Mouse (Mus musculus) adrenal gland, postnatal 10 days (tissue): ENCODE measurements around the gene Erg. TPM values are rescaled to one million over a fixed set of nuclear protein-coding genes. Genes with fewer than 3 reads are reported as not detected.

Experiments
- DNase-seq: peaks from one replicate; pipeline ENCODE4 v3.0.0; 2021; ENCODE audit warnings: mixed read lengths
- total RNA-seq, 2 experiments: library from RNA; stranded (reverse); gene quantifications; 2 replicates each; pipeline ENCODE4 v1.2.3; 2021

Erg gene
- total RNA-seq, 2 experiments from 2014 or later: 27.5 to 29.6 TPM

DNA sequence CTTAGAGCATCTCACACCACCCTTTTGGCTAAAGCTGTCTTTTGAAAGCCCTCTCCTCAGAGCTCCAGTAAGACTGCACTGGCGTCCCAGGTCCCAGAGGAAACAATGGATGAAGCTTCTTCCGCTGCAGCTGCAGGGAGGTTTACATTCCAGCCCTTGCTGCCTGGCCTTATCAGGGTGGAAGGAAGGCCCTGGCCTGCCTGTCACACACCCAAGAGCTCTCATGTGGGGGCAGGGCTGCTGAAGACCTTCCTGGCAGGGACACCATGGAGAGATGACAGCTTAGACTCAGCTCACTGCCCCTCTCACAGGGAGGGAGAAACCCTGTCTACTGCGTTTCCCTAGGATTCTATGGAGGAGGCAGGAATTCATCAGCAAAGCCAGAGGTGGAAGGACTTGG lies 239.2 kb downstream of the Erg start:
- peak; percentile 56 for DNase-seq

DNA sequence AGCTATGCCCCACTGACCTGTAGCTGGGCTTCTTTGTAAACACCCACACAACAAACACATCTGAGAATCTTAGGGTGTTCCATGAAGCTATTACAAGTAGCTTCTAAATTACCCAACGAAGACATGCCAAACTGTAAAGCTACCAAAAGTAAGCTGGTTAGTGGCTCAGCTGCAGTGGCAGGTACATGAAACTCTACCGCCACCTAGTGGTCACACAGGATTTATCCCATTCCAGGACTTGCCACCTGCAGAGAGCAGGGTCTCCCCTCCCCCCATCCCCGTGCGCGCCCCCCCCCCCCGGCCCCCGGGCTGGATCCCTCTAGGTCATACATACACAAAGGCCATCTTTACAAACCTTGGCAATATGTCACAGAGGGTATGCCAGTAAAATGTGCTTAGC lies 240.5 kb downstream of the Erg start:
- DNase-seq: peak; percentile 80

DNA sequence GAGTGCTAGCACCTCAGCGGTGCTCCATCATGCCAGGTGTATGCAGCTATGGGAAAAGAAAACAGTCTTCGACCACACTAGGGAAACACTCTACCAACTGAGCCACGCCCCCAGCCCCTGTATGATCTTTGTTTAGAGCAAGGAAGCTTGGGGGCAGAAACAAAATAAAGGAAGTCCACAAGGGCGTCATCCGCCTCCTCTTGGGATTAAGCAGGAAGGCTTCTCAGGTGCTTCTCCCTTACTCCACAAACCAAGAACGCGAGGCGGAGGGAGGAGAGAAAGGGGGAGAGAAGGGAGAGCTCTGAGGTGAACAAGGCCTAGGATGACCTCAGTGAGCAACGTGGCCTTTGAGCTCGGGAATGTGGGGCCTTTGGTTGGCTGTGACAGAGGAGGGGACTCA lies 241.4 kb downstream of the Erg start:
- no peak for DNase-seq

- DNase-seq: no peak
These were observed 244.4 kb downstream of the Erg start for GRCm38 (mm10) chr16:95342030-95342429.

DNA sequence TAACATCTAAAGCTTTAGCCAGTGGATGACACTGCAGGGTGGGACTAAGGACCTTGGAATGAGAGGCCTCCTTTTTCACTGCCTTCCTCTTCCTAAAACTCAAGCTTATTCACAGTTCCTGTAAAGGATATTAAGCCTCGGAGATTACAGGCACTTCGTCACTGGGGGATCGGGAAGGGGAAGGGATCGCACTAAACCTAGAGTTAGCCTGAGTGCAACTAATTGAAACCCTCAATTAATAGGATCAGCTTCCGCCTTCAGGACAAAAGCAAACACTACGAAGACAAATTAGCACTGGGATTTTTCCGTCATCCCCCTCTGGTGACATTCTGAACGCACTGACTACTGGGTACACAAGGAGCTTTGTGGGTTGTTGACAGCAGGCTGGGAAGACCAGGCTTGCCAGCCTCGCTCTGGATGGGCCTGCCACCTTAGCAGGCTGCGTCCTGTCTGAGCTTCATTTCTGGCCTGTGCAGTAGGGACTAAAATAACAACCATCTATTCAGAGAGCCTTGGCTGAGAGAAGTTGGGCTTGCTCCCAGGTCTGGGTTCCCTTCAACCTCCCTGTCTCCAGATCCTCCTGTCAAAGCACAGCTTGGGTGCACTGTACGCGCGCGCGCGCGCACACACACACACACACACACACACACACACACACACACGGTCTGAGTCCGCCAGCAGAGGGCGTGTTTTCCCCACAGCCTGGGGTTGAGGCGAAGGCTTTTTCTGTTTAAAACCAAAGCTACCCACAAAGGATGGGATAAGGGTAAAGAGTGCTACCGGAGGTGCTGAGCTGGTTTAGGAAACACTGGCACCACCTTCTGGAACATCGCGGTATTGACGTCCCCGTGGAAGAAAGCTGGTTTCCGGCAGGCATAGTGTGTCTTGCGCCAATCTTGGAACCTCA lies 245.3 kb downstream of the Erg start:
- DNase-seq: peak; percentile 87

- no peak for DNase-seq
These were observed 254.2 kb downstream of the Erg start for GRCm38 (mm10) chr16:95332159-95332558.

GRCm38 (mm10) chr16:95321945-95322625 lies 264.3 kb downstream of the Erg start:
- no peak for DNase-seq

Other genes starting within 250 kb of the Erg start
- gene Ets2, start 115.5 kb upstream of the Erg start, total RNA-seq: 10 to 100 TPM; 69.6 to 93.3 TPM